Mouse (Mus musculus): ENCODE results near the gene Lig1.

Lig1 gene

GRCm38 (mm10) chr7:13298821-13299220 lies 21.7 kb downstream of the Lig1 start:
- CTCF ChIA-PET = interaction anchor here in 2 of 4 experiments (1.0 to 3.5 kb wide), 3 partner anchors 10 to 19 kb away, joined by 3 to 17 read pairs (median 10); no protein-coding TSS in a partner anchor
- POLR2A ChIA-PET = interaction anchor here in 3 of 4 experiments (1.0 to 31.6 kb wide), 9 partner anchors 4 to 377 kb away, joined by 4 to 617 read pairs (median 7); partner anchors contain the start of genes Lig1 (in 2 of the 3), Zswim9 (in 2 of the 3) and Rps5 (in 1 of the 3)

- ChIA-PET POLR2A (interaction anchor here in 2 of 4 experiments (1.0 to 31.6 kb wide), 5 partner anchors 2 to 244 kb away, joined by 3 to 617 read pairs (median 5); partner anchors contain the start of genes Lig1 (in 1 of the 2) and Zswim9 (in 1 of the 2)), CTCF (interaction anchor here in 1 of 4 experiments (0.9 kb wide), 1 partner anchor 13 kb away, joined by 4 read pairs; no protein-coding TSS in a partner anchor)
Observed at GRCm38 (mm10) chr7:13301643-13302042, 24.6 kb downstream of the Lig1 start.

- ChIA-PET POLR2A (interaction anchor here in 2 of 4 experiments (1.5 to 31.6 kb wide), 3 partner anchors 8 to 15 kb away, joined by 3 to 617 read pairs (median 4); partner anchors contain the start of genes Lig1 (in 1 of the 2) and Zswim9 (in 1 of the 2)), CTCF (no interaction called here)
Observed at GRCm38 (mm10) chr7:13302780-13303179, 25.7 kb downstream of the Lig1 start.

- ChIA-PET CTCF (no interaction called here), POLR2A (interaction anchor here in 3 of 4 experiments (1.1 to 31.6 kb wide), 5 partner anchors 8 to 27 kb away, joined by 3 to 617 read pairs (median 4); partner anchors contain the start of genes Lig1 (in 2 of the 3) and Zswim9 (in 1 of the 3))
Observed at GRCm38 (mm10) chr7:13303372-13303771, 26.3 kb downstream of the Lig1 start.

GRCm38 (mm10) chr7:13309407-13309806 lies 32.3 kb downstream of the Lig1 start:
- ChIA-PET POLR2A (interaction anchor here in 2 of 4 experiments (1.0 to 31.6 kb wide), 3 partner anchors 12 to 32 kb away, joined by 3 to 617 read pairs (median 3); partner anchors contain the start of genes Lig1 (in 2 of the 2) and Zswim9 (in 1 of the 2)), CTCF (interaction anchor here in 1 of 4 experiments (2.0 kb wide), 1 partner anchor 21 kb away, joined by 5 read pairs; no protein-coding TSS in a partner anchor)

GRCm38 (mm10) chr7:13310493-13311199 lies 33.6 kb downstream of the Lig1 start:
- CTCF ChIA-PET = no interaction called here
- POLR2A ChIA-PET = interaction anchor here in 2 of 4 experiments (0.6 to 31.6 kb wide), 9 partner anchors 8 to 389 kb away, joined by 3 to 617 read pairs (median 3); partner anchors contain the start of genes Lig1 (in 1 of the 2), Rps5 (in 1 of the 2) and Zswim9 (in 1 of the 2)

GRCm38 (mm10) chr7:13311401-13311800 lies 34.3 kb downstream of the Lig1 start:
- POLR2A ChIA-PET = interaction anchor here in 2 of 4 experiments (0.6 to 31.6 kb wide), 8 partner anchors 9 to 389 kb away, joined by 3 to 617 read pairs (median 3); partner anchors contain the start of genes Lig1 (in 1 of the 2), Rps5 (in 1 of the 2) and Zswim9 (in 1 of the 2)
- CTCF ChIA-PET = no interaction called here

GRCm38 (mm10) chr7:13314095-13314597 lies 37.1 kb downstream of the Lig1 start:
- CTCF ChIA-PET = interaction anchor here in 2 of 4 experiments (0.6 to 0.7 kb wide), 2 partner anchors 26 to 114 kb away, joined by 3 read pairs; no protein-coding TSS in a partner anchor
- POLR2A ChIA-PET = interaction anchor here in 2 of 4 experiments (0.9 to 31.6 kb wide), 7 partner anchors 9 to 300 kb away, joined by 3 to 617 read pairs (median 4); partner anchors contain the start of genes Lig1 (in 1 of the 2) and Zswim9 (in 1 of the 2)

GRCm38 (mm10) chr7:13321424-13321823 lies 44.3 kb downstream of the Lig1 start:
- CTCF ChIA-PET = interaction anchor here in 2 of 4 experiments (0.9 to 1.4 kb wide), 2 partner anchors 33 kb away, joined by 3 read pairs; no protein-coding TSS in a partner anchor
- POLR2A ChIA-PET = interaction anchor here in 1 of 4 experiments (0.7 to 2.0 kb wide), 4 partner anchors 10 to 33 kb away, joined by 3 to 8 read pairs (median 3); no protein-coding TSS in a partner anchor

GRCm38 (mm10) chr7:13324316-13324715 lies 47.2 kb downstream of the Lig1 start, which contains the start of gene Pla2g4c:
Pla2g4c (plus strand) TSS chr7:13324655.
- POLR2A ChIA-PET = interaction anchor here in 1 of 4 experiments (1.2 kb wide), 1 partner anchor 10 kb away, joined by 5 read pairs; no protein-coding TSS in a partner anchor
- CTCF ChIA-PET = no interaction called here

- CTCF ChIA-PET = no interaction called here
- POLR2A ChIA-PET = interaction anchor here in 1 of 4 experiments (1.9 kb wide), 1 partner anchor 12 kb away, joined by 4 read pairs; no protein-coding TSS in a partner anchor
Observed at GRCm38 (mm10) chr7:13330575-13330974, 53.5 kb downstream of the Lig1 start.

GRCm38 (mm10) chr7:13355943-13356342 lies 78.9 kb downstream of the Lig1 start:
- CTCF ChIA-PET = no interaction called here
- POLR2A ChIA-PET = interaction anchor here in 1 of 4 experiments (1.0 to 1.6 kb wide), 3 partner anchors 15 to 431 kb away, joined by 3 to 4 read pairs (median 3); partner anchors contain the start of gene Lig1
